Mouse (Mus musculus): ENCODE data around the gene 6330409D20Rik. TPM values are rescaled to one million over a fixed set of nuclear protein-coding genes. Genes with fewer than 3 reads are reported as not detected.

Gene 6330409D20Rik
- polyA plus RNA-seq, 1 experiment from 2014 or later, result 3.8 TPM

- Histone ChIP-seq H3K9ac (no peak overlapping the region), H3K27me3 (ENCODE audit: control insufficient read depth, insufficient read depth, low read length) (no peaks in the 10 kb centered on the region)
Observed at GRCm38 (mm10) chr2:32700966-32701743, 39.7 kb downstream of the 6330409D20Rik start.

GRCm38 (mm10) chr2:32699680-32700079, 41.1 kb downstream of the 6330409D20Rik start:
- no peak for DNase-seq (ENCODE audit: low spot score)
- Histone ChIP-seq H3K4me3 (replicated peaks; ENCODE audit: low read length) (no peak overlapping the region), H3K36me3 (replicated peaks; ENCODE audit: control insufficient read depth, insufficient read depth) (peaks cover 23% of the 10 kb centered on the region), H3K27me3 (ENCODE audit: control insufficient read depth, insufficient read depth, low read length) (no peaks in the 10 kb centered on the region), H3K27ac (no peak overlapping the region), H3K4me2 (replicated peaks) (no peak overlapping the region), H3K9ac (no peak overlapping the region), H3K4me1 (replicated peaks; ENCODE audit: control insufficient read depth, insufficient read depth, low read length) (no peaks in the 10 kb centered on the region), H3K9me3 (ENCODE audit: control insufficient read depth, low read length) (no peaks in the 10 kb centered on the region)
- no peak for ATAC-seq (ENCODE audit: low FRiP score)
- WGBS, result 87% methylated on average over 6 of the region's 6 CpGs

More at GRCm38 (mm10) chr2:32700966-32701743, 39.7 kb downstream of the 6330409D20Rik start:
- ATAC-seq (ENCODE audit: low FRiP score), result no peak
- H3K36me3 ChIP-seq (replicated peaks; ENCODE audit: control insufficient read depth, insufficient read depth), result peaks cover 38% of the 10 kb centered on the region
- no peak overlapping the region for H3K4me3 ChIP-seq (replicated peaks; ENCODE audit: low read length)
- H3K4me2 ChIP-seq (replicated peaks), result no peak overlapping the region
- 91% methylated on average over 14 of the region's 14 CpGs for WGBS
- no peaks in the 10 kb centered on the region for H3K9me3 ChIP-seq (ENCODE audit: control insufficient read depth, low read length)
- DNase-seq (ENCODE audit: low spot score), result no peak
- no peak overlapping the region for H3K27ac ChIP-seq
- no peaks in the 10 kb centered on the region for H3K4me1 ChIP-seq (replicated peaks; ENCODE audit: control insufficient read depth, insufficient read depth, low read length)

DNA sequence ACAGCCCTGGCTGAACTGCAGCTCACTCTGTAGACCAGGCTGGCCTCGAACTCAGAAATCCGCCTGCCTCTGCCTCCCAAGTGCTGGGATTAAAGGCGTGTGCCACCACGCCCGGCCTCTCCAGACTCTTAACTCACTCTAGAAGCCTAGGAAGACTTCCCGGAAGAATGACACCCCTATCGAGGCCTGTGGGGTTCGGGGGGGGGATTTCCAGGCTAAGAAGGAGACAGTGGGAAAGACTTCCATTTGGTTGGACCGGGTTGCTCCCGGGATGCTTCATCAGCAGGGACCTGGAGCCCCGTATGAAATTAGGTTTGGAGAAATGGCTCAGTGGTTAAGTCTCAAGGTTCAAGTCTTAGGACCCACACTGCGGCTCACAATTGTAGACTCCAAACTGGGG, 46.1 kb downstream of the 6330409D20Rik start:
- H3K27ac ChIP-seq, result peak overlapping the region; percentile 62; the same call in 1 of the 2 replicates

GRCm38 (mm10) chr2:32693823-32694411, 46.9 kb downstream of the 6330409D20Rik start:
- no peaks in the 10 kb centered on the region for H3K9me3 ChIP-seq (ENCODE audit: control insufficient read depth, low read length)
- H3K27ac ChIP-seq, result peak overlapping the region; percentile 84
- ATAC-seq (ENCODE audit: low FRiP score), result peak; percentile 99

More for the DNA sequence above, 46.1 kb downstream of the 6330409D20Rik start:
- H3K9ac ChIP-seq, result peak overlapping the region; percentile 50
- ATAC-seq (ENCODE audit: low FRiP score) (no peak), DNase-seq (ENCODE audit: low spot score) (no peak)
- 0 out of 2 replicates have a peak, but pooled peaks cover 9% of the 10 kb centered on the region for H3K4me1 ChIP-seq (replicated peaks; ENCODE audit: control insufficient read depth, insufficient read depth, low read length)
- peak overlapping the region; percentile 64 for H3K4me3 ChIP-seq (replicated peaks; ENCODE audit: low read length)
- H3K27me3 ChIP-seq (ENCODE audit: control insufficient read depth, insufficient read depth, low read length), result no peaks in the 10 kb centered on the region
- H3K36me3 ChIP-seq (replicated peaks; ENCODE audit: control insufficient read depth, insufficient read depth), result no peaks in the 10 kb centered on the region
- peak overlapping the region; percentile 70 for H3K4me2 ChIP-seq (replicated peaks)
- 88% methylated on average over 12 of the region's 12 CpGs for WGBS
- no peaks in the 10 kb centered on the region for H3K9me3 ChIP-seq (ENCODE audit: control insufficient read depth, low read length)

GRCm38 (mm10) chr2:32693282-32693681, 47.5 kb downstream of the 6330409D20Rik start:
- 24% methylated on average over 7 of the region's 7 CpGs for WGBS
- Histone ChIP-seq H3K27me3 (ENCODE audit: control insufficient read depth, insufficient read depth, low read length) (no peaks in the 10 kb centered on the region), H3K4me2 (replicated peaks) (peak overlapping the region; percentile 70), H3K27ac (no peak overlapping the region), H3K4me3 (replicated peaks; ENCODE audit: low read length) (peak overlapping the region; percentile 64), H3K4me1 (replicated peaks; ENCODE audit: control insufficient read depth, insufficient read depth, low read length) (0 out of 2 replicates have a peak, but pooled peaks cover 9% of the 10 kb centered on the region), H3K36me3 (replicated peaks; ENCODE audit: control insufficient read depth, insufficient read depth) (no peaks in the 10 kb centered on the region), H3K9me3 (ENCODE audit: control insufficient read depth, low read length) (no peaks in the 10 kb centered on the region), H3K9ac (peak overlapping the region; percentile 80)
- no peak for ATAC-seq (ENCODE audit: low FRiP score)
- DNase-seq (ENCODE audit: low spot score), result no peak

More at GRCm38 (mm10) chr2:32693823-32694411, 46.9 kb downstream of the 6330409D20Rik start:
- Histone ChIP-seq H3K4me1 (replicated peaks; ENCODE audit: control insufficient read depth, insufficient read depth, low read length) (0 out of 2 replicates have a peak, but pooled peaks cover 9% of the 10 kb centered on the region), H3K36me3 (replicated peaks; ENCODE audit: control insufficient read depth, insufficient read depth) (no peaks in the 10 kb centered on the region), H3K9ac (peak overlapping the region; percentile 80), H3K4me2 (replicated peaks) (peak overlapping the region; percentile 70), H3K4me3 (replicated peaks; ENCODE audit: low read length) (peak overlapping the region; percentile 64), H3K27me3 (ENCODE audit: control insufficient read depth, insufficient read depth, low read length) (no peaks in the 10 kb centered on the region)
- under 1% methylated on average over 51 of the region's 51 CpGs for WGBS
- DNase-seq (ENCODE audit: low spot score), result peak; percentile 94

GRCm38 (mm10) chr2:32692496-32692895, 48.3 kb downstream of the 6330409D20Rik start:
- H3K9me3 ChIP-seq (ENCODE audit: control insufficient read depth, low read length), result no peaks in the 10 kb centered on the region
- peaks cover 5% of the 10 kb centered on the region for H3K36me3 ChIP-seq (replicated peaks; ENCODE audit: control insufficient read depth, insufficient read depth)
- WGBS, result 93% methylated on average over 14 of the region's 14 CpGs
- no peak for DNase-seq (ENCODE audit: low spot score)
- no peak overlapping the region for H3K4me2 ChIP-seq (replicated peaks)
- no peak for ATAC-seq (ENCODE audit: low FRiP score)
- no peak overlapping the region for H3K27ac ChIP-seq
- H3K27me3 ChIP-seq (ENCODE audit: control insufficient read depth, insufficient read depth, low read length), result no peaks in the 10 kb centered on the region
- 0 out of 2 replicates have a peak, but pooled peaks cover 9% of the 10 kb centered on the region for H3K4me1 ChIP-seq (replicated peaks; ENCODE audit: control insufficient read depth, insufficient read depth, low read length)
- H3K9ac ChIP-seq, result no peak overlapping the region
- no peak overlapping the region for H3K4me3 ChIP-seq (replicated peaks; ENCODE audit: low read length)

DNA sequence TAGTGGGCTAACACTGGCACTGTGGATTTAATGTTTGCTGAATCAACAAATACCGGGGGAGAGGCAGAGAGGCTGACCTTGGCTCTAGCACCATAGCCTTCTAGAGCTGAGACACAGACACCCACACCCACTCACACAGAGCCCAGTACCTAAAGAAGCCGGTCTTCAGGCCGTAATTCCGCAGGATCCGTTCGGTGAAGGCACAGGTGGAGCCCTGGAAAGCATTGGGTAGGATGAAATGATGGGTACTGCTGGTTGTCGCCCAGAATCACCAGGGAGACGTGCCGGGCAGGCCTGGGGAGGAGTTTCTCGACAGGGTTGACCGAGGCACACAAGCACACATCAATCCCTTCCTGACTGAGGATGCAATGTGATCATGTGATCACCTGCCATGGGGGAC, 49.8 kb downstream of the 6330409D20Rik start:
- 90% methylated on average over 11 of the region's 11 CpGs for WGBS
- Histone ChIP-seq H3K27me3 (ENCODE audit: control insufficient read depth, insufficient read depth, low read length) (no peaks in the 10 kb centered on the region), H3K9me3 (ENCODE audit: control insufficient read depth, low read length) (no peaks in the 10 kb centered on the region), H3K36me3 (replicated peaks; ENCODE audit: control insufficient read depth, insufficient read depth) (peaks cover 20% of the 10 kb centered on the region), H3K9ac (no peak overlapping the region), H3K4me1 (replicated peaks; ENCODE audit: control insufficient read depth, insufficient read depth, low read length) (0 out of 2 replicates have a peak, but pooled peaks cover 9% of the 10 kb centered on the region), H3K4me3 (replicated peaks; ENCODE audit: low read length) (no peak overlapping the region), H3K4me2 (replicated peaks) (no peak overlapping the region), H3K27ac (no peak overlapping the region)
- ATAC-seq (ENCODE audit: low FRiP score) (no peak), DNase-seq (ENCODE audit: low spot score) (no peak)

GRCm38 (mm10) chr2:32689420-32689819, 51.4 kb downstream of the 6330409D20Rik start:
- 26% methylated on average over 5 of the region's 5 CpGs for WGBS
- Histone ChIP-seq H3K4me1 (replicated peaks; ENCODE audit: control insufficient read depth, insufficient read depth, low read length) (0 out of 2 replicates have a peak, but pooled peaks cover 9% of the 10 kb centered on the region), H3K36me3 (replicated peaks; ENCODE audit: control insufficient read depth, insufficient read depth) (peaks cover 35% of the 10 kb centered on the region), H3K9ac (no peak overlapping the region), H3K4me2 (replicated peaks) (no peak overlapping the region), H3K27me3 (ENCODE audit: control insufficient read depth, insufficient read depth, low read length) (no peaks in the 10 kb centered on the region), H3K9me3 (ENCODE audit: control insufficient read depth, low read length) (no peaks in the 10 kb centered on the region), H3K4me3 (replicated peaks; ENCODE audit: low read length) (no peak overlapping the region), H3K27ac (no peak overlapping the region)
- DNase-seq (ENCODE audit: low spot score), result peak; percentile 85
- no peak for ATAC-seq (ENCODE audit: low FRiP score)

GRCm38 (mm10) chr2:32687562-32687961, 53.3 kb downstream of the 6330409D20Rik start:
- H3K4me2 ChIP-seq (replicated peaks), result no peak overlapping the region
- DNase-seq (ENCODE audit: low spot score), result no peak
- H3K27me3 ChIP-seq (ENCODE audit: control insufficient read depth, insufficient read depth, low read length), result no peaks in the 10 kb centered on the region
- no peak overlapping the region for H3K27ac ChIP-seq
- no peak for ATAC-seq (ENCODE audit: low FRiP score)
- H3K9ac ChIP-seq, result no peak overlapping the region
- no peaks in the 10 kb centered on the region for H3K9me3 ChIP-seq (ENCODE audit: control insufficient read depth, low read length)
- H3K36me3 ChIP-seq (replicated peaks; ENCODE audit: control insufficient read depth, insufficient read depth), result peaks cover 54% of the 10 kb centered on the region
- H3K4me3 ChIP-seq (replicated peaks; ENCODE audit: low read length), result no peak overlapping the region
- 0 out of 2 replicates have a peak, but pooled peaks cover under 1% of the 10 kb centered on the region for H3K4me1 ChIP-seq (replicated peaks; ENCODE audit: control insufficient read depth, insufficient read depth, low read length)
- 93% methylated on average over 8 of the region's 8 CpGs for WGBS

All from hindbrain, embryonic 14.5 days (tissue).